Mouse (Mus musculus) layer of hippocampus, postnatal 14 days (tissue): ENCODE measurements around the gene Plk5. TPM values are rescaled to one million over a fixed set of nuclear protein-coding genes. Genes with fewer than 3 reads are reported as not detected.

Source experiments
- DNase-seq, 2 experiments: peaks; one replicate each; pipeline ENCODE4 v3.0.0; 2021 to 2022; ENCODE audit warnings: low spot score in 2 of 2, mixed read lengths in 1 of 2
- total RNA-seq, 2 experiments: library from RNA; stranded (reverse); gene quantifications; 2 replicates each; pipeline ENCODE4 v1.2.3; 2021

Plk5 gene
- total RNA-seq, 2 experiments from 2014 or later, result 3.2 to 3.4 TPM

DNA sequence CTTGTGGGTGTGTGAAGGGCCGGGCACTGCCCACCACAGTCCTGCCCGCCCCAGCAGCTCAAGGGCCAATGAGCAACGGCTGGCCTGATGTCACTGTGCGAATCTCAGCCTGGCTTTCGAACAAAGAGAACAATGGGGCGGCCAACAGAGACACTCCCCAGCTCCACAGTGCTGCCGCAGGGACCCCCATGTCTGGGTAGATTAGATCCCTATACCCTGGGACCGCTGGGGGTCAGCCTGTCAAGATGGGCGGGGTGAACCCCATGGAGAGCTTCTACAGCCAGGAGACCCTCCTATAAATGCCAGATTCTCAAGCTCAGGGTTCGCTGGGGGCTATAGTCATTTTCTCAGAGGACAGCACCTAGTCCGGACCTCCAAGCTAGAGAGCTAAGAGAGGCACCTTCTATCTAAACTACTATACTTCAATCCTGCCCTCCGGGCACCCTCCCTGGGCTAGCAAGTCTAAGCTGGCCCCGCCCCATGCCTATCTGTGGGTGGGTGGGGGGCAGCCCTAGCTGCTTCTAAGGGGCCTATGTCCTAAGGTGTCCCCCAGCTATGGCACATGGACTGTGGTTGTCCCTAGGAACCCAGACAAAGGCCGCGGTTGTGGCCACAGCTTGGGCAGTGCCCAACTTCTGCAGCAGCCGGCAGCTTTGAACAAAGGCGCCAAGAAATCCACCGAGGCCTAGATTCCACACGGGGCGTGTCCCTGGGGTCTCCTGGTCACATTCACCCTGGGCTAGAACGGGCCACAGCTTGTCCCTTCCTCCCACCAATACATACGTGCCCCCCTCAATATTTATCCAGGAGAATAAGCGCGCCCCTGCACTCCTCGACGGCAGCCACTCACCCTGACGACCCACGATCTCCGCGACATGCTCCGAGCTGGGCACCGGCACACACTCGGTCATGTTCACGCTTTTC, 29.8 kb downstream of the Plk5 start:
- peak in 1 of 2 experiments; percentile 49 for DNase-seq

DNA sequence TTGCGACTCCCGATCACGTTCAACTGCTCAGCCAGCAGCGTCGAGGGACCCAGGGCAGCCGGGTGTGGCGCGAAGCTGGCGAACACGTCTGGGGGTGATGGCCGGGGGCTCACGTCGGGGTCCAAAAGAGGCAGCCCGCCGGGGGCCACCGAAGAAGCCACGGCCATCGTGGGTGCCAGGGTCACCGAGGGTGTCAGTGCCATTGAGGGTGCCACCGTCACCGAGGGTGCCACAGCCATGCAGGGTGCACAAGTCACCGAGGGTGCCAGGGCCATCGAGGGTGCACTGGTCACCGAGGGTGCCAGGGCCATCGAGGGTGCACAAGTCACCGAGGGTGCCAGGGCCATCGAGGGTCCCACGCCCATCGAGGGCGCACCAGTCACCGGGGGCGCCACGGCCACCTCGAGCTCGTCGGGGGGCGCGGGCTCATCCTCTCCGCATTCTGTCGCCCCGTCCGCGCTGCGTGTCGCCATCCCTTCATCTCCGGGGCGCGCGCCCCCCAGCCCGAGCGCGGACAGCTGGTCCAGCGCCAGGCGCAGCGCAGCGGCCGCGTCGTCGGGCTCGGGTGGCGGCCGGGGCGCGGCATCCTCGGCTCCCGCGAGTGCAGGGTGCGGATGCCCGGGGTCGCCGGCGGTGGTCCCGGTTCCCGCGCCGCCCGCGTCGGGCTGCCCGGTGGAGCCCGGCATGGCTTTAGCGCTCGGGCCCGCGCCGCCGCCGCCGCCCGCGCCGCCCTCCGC, 30.6 kb downstream of the Plk5 start:
- DNase-seq, result no peak

DNA sequence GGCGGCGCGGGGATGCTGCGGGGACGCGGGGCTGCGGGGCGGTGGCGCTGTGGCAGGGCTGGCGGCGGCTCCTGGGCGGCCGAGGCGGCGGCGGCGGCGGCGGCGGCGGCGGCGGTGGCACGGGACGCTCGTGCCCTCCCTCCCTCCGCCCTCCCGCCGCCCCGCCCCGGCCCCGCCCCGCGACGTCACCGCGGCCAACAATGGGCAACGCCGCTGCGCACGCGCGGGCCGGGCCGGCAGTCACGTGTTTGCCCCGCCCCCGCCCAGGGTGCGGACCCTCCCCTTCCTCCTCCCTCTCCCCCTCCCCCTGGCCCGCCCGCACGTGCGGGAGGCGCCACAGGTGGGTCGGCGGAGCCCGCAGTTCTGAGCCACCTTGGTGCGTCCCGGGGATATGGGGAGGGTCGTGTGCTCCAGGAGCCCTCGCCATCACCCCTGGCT, 31.3 kb downstream of the Plk5 start, which contains the start of gene Mex3d:
TSS of gene Mex3d (minus strand) at position 138 of the 438 bp plus-strand sequence.
- DNase-seq, result peak; percentile 73 to 88

DNA sequence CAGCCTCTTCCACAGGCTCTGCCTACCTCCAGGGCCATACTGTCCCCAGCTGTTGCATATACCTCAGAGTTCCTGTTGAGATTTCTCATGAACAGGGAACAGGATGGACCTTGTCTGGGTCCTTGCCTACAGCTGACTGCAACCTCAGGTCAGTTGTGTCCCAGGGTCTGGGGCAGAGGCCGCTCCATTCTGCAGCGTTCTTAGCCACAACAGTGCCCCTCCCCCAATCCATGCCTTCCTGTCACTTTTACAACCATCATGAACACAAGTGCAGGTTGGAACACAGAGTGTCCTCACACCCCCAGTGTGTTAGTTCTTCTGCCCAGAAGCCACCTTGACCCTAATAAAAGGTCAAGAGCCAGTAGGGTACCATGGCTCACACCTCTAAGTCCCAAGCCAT, 32.5 kb downstream of the Plk5 start:
- no peak for DNase-seq

DNA sequence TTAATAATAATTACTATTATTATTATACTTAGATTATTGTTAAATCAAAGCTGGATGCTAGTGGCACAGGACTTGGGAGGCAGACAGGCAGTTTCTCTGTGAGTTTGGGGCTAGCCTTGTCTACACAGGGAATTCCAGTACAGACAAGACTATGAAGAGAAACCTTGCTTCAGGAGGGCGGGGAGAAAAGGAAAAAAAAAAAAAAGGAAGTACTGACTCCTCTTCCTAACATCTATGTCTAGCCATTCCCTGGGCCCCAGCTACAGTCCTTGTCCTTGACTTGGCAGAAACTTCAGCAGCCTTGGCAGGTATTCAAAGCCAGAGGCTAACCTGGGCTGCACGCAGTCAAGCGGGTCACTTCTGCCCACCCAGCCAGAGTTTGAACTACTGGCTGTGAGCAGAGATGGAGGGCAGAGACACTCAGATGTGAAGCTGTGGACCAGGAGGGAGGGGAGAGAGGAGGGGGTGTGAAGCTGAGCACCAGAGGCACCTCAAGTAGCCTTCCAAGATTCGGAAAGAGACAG, 33.0 kb downstream of the Plk5 start:
- no peak for DNase-seq

DNA sequence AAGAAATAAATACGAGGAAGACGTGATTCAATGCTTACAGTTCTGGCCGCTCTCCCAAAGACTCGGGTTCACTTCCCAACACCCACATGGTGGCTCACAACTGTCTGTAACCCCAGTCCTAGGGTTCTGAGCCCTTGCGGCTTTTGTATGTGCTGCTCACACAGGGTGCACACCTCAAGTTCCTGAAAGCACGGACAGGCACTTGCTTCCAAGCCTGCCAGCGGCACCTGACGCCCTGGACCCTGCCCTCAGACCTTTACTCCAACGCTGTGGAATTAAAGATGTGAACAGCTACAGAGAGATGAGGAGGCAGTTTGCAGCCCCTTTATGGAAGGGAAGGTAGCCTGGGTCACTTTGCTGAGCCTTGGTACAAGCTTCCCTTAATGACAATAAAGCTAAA, 34.4 kb downstream of the Plk5 start:
- no peak for DNase-seq

DNA sequence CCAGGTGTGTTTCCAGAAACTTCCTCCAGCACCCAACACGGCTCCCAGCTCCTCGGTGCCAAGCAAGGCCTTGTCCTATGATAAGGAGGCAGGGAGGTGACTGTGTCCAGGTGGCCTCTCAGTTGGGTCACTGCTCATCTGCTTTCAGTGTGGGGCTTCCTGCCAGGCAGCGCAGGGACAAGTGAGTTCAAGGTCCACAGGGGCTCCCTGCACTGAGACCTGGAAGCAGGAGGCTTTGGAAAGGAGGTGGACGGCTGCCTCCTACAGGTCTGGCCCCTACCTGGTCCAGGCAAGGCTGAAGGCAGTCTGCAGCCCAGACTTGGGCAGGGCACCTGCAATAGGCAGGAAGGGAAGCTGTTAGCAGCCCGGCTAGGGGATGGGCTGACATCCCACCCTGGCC, 36.4 kb downstream of the Plk5 start:
- DNase-seq, result no peak

DNA sequence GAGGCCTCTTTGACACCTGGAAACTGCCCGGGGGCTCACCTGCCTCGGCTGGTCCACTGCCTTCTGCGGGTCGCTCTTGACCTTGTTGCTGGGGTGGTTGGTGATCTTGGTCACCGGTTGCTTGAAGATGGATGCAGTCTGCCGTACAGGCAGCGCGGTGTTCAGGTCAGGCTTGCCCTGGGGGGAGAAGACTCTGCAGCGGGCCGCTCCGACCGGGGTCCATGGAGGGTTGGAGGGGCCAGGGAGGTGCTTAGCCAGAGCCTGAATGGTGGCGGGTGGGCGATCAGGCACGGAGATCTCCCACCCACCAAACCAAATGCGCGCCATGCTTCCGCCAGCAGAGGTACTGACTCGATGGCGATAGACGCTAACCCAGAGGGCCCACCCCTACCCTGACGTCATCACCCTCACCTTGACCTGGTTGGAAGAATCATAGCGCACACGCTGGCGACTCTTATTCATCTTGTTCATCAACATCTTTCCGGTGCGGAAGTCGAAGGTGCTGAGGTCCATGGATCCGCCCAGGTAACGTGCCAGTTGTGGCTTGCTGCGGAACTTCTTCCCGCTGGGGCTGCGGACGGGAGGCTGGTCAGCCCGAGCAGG, 38.9 kb downstream of the Plk5 start:
- no peak for DNase-seq

DNA sequence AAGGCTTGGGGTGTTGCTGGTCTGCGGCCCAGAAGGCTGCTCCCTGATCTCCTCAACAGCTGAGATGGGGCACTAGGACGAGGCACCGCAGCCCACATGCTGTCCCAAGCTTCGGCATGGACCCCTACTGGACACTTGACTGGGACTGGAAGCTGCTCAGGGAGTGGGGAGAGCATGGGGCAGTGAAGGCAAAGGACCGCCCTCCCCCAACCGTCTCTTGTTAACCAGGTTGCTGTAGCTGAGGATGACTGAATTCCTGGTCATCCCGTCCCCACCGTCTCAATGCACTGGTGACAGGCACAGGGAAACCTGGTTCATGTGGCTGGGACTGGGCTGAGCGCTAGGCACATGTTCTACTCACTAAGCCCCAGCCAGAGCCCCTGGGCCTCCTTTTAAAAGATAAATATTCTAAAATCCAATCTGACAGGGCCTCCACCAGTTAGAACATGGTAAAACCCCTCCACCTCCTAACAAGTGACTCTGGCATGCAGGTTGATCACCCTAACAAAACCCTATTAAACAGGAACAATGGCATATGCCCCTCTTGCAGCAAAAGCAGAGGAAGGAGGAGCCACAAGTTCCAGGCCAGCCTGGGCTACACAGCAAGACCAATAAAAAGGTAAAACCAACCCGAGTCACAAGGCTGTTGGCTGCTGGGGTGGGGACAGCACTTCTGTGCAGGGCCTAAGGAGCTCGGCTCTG, 40.7 kb downstream of the Plk5 start:
- DNase-seq, result no peak

DNA sequence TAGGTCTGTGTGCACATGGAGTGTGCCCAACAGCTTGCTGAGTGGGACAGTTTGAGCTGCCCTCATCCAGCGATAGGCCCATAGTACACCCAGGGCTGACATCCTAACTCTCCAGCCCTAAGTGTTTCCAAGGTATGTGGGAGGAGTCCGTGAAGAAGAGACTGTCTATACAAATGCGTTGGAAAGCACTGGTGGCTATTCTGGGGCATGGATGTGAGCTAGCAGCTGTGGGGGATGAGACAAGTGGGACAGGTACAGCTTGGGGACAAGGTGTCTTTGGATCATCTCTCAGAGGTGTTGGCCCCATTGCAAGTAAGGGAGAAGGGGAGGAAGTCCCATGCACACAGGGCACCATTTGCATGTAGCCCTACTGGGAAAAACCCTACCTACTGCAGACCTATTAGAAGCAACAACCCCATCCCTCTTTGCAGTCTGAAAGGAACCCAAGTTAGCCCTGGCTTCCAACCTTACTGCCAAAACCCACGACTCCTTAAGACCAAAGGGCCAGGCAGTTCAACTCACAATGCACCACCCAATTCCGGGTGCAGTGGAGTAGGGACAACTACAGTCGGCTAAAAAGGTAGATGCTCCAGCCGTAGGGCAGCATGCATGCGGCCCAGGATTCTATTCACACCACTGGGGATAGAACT, 41.4 kb downstream of the Plk5 start:
- DNase-seq, result no peak

DNA sequence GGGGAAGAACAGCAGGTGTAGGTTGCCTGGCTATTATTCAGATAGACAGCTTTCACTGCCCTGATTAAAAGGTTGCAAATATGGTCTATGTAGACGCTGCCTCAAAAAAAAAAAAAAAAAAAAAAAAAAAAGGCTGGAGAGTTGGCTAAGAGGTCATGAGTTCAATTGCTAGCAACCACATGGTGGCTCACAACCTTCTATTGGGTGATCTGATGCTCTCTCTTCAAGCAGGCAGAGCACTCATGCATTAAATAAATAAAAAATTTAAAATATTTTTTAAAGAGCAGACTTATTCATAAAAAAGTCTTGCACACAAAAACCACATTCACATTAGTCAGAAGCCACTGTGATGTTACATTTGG, 41.9 kb downstream of the Plk5 start:
- no peak for DNase-seq

DNA sequence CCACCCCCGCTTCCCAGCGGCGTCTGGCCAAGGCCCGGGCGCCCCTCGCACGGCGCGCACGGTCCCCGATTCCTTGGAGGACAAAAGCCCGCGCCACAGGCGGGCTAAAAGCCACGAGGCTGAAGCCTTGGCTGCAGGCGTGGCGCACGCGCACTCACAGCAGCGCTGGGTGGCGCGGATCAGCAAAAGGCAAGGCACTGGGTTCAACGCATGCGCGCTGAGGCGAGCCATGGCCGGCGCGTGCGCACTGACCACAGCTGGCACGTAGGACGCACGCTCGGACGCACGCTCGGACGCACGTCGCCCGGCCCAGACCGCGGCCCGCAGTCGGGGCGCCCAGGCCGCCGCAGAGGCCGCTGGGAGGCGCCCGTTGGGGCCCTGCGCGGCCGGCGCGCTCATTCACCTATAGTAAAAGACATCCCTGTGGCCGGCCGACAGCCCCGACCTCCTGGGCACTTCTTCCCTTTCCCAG, 42.5 kb downstream of the Plk5 start:
- DNase-seq, result peak; percentile 98

DNA sequence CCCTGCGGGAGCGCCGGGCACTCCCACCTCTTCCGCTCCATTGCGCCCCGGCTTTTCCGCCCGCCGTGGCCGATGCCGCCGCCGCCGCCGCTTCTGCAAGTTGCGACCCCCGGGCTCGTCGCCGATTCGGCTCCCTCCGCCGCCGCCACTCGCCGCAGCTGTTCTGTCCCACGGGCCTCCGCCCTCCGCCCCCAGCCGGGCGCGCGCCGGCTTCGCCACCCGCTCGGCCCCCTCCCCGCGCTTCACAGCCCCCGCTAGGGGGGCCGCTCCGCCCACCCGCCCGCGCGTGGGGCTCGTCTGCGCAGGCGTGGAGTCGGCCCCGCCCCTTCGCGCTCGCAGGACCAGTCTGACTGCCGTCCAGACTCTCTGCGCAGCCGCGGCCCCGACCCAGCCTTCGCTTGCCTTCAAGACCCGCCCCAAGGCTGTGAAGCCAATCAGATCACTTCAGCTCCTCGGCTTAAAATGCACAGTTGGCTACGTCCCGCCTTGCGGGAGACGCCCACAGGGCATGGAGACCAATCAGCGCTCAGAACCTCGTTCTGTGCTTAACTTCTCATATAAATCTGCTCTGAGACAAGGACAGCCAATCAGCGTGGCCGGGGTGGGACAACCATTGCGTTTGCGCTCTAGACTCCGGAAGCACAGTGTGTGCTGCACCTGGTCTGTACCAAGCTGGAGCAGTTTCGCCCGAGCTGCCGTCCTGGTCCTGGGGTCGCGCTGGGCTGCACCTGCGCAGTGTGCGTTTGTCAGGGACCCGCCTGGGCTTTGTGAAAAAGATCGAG, 43.1 kb downstream of the Plk5 start, which contains the start of gene Mbd3:
TSS of gene Mbd3 (minus strand) at position 360 of the 782 bp plus-strand sequence.
- peak; percentile 99 to 100 for DNase-seq

DNA sequence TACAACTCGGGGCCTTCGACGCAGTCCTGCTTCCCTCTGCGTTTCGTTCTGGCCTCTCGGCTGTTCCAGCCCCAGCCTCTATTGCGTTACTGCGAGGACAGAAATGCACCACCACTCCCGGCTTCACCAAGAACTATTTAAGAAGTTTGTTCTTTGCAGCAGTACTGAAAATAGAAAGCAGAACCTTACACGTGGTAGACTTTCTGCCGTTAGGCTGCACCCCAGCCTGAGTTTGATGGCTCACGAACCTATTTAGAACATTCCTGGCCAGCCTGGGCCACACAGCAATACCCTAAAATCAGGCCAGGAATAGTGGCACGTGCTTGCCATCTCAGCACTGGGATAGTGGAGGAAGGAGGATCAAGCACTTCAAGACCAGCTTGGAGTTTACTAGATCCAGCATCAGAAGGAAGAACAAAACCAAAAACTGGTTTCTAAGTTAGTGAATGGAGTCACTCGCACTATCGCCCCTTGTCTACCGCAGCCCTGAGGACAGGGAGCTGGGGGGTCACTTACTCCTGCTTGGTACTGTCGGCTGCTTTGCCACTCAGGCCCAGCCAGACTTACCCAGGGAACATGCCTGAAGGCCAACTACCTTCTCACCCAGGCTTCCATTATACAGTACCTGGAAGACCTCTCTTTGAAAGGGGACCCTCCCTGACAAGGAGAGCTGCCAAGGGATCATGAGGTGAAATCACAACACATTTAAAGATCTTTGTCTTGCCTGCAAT, 43.9 kb downstream of the Plk5 start:
- peak in 1 of 2 experiments; percentile 46 for DNase-seq

DNA sequence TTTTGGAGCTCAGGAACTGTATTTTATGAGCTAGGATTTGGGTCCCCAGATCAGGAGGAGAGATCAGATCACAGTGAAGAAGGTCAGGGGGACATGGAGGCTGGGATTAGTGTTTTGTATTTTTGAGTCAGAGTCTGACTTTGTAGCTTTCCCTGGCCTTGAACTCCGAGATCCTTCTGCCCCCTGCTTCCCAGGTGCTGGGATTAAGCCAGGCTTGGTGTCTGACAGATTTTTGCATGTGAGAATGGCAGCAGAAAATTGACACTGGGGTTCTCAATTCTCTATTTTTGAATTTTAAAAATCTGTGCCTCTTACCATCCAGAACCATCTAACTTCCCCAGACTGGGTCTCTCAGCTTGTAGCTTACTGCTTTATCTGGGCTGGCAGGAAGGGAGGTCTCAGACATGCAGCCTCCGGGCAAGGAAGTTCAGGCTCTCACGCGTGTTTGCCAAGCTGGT, 44.5 kb downstream of the Plk5 start:
- DNase-seq, result no peak

DNA sequence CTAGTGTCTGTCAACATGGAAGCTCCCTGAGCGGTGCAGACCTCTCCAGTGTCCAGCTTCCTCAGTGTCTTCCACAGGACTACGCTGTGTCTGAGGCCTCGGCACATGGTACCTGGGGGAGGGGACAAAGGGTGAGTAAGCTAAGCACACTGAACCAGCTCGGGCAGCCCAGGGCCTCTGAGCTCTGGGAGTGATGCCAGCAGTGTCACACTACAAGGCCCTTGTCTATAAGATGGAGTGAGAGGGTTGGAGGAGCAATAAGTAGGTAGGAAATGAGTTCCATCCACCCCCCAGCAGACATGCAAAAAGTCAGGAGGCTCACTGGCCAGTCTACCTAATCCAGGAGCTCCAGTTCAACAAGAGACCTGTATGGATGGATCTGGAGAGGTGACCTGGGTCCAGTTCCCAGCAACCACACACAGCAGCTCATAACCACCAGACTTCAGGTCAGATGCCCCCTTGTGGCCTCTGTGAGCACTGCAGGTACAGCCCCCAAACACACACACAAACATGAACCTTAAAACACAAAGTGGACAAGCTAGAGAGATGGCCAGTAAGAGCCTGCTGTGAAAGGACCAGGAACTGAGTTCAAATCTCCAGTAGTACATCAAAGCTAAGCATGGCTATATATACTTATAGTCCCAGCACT, 46.9 kb downstream of the Plk5 start:
- no peak for DNase-seq

DNA sequence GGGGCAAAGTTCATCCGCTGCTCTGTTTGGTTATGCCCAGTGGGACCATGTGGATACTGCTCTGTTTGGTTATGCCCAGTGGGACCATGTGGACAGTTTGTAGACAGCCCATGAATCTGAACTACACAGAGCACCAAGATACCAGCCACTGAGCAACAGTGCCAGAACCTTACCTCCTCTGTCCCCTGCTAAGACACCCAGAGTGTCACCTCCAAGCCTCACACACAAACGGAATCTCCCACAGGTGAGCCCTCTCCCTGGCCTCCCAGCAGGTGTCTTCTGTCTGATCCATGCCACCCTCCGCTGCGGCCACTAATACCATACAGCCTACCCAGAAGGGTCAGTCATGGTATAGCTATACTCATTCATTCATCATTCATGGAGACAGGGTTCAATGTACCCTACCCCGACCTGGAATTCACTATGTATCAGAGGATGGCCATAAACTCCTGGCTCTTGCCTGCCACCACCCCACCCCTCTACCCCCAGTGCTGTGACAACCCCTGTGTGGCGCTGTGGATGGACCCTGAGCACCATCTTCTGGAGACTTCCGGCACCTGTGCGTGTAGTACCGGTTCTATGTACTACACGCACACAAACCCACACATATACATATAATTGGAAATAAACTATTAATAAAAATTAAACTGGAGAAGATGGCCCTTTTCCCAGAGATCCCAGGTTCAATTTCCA, 49.4 kb downstream of the Plk5 start:
- DNase-seq, result no peak
